Mouse (Mus musculus): ENCODE data around the gene Itgb3bp.
A peak's percentile ranks its signal among the peaks of the same experiment; 100 is the strongest.

Itgb3bp gene

GRCm38 (mm10) chr4:99934859-99935258 is 5.2 kb upstream of the Itgb3bp start:
- DNase-seq (ENCODE audit: low spot score in 2 of 2) = no peak

GRCm38 (mm10) chr4:99931807-99932206 is 2.2 kb upstream of the Itgb3bp start:
- DNase-seq (ENCODE audit: low spot score in 2 of 2) = no peak

GRCm38 (mm10) chr4:99931240-99931580 is 1.6 kb upstream of the Itgb3bp start:
- DNase-seq (ENCODE audit: low spot score in 2 of 2) = no peak

- DNase-seq (ENCODE audit: low spot score in 2 of 2) = peak in 1 of 2 experiments; percentile 30
Observed at GRCm38 (mm10) chr4:99930518-99931239, 1.1 kb upstream of the Itgb3bp start.

GRCm38 (mm10) chr4:99929149-99929612 is 432 bp downstream of the Itgb3bp start, which contains the start of gene Pgm1:
Gene Pgm1, plus strand, starts transcription at chr4:99929414.
- peak; percentile 71 to 87 for DNase-seq (ENCODE audit: low spot score in 2 of 2)

GRCm38 (mm10) chr4:99928521-99928920 is 1.1 kb downstream of the Itgb3bp start:
- DNase-seq (ENCODE audit: low spot score in 2 of 2) = no peak

GRCm38 (mm10) chr4:99926380-99926779 is 3.2 kb downstream of the Itgb3bp start:
- DNase-seq (ENCODE audit: low spot score in 2 of 2) = no peak

- no peak for DNase-seq (ENCODE audit: low spot score in 2 of 2)
Observed at GRCm38 (mm10) chr4:99913894-99914451, 15.6 kb downstream of the Itgb3bp start.

- DNase-seq (ENCODE audit: low spot score in 2 of 2) = no peak
Observed at GRCm38 (mm10) chr4:99882405-99882804, 47.2 kb downstream of the Itgb3bp start.

- DNase-seq (ENCODE audit: low spot score in 2 of 2) = no peak
Observed at GRCm38 (mm10) chr4:99881882-99882281, 47.7 kb downstream of the Itgb3bp start.

GRCm38 (mm10) chr4:99829094-99830073 is 100.2 kb downstream of the Itgb3bp start, which contains the start of gene Efcab7:
Gene Efcab7, plus strand, starts transcription at chr4:99829198.
- DNase-seq (ENCODE audit: low spot score in 2 of 2) = peak; percentile 77 to 79

- no peak for DNase-seq (ENCODE audit: low spot score in 2 of 2)
Observed at GRCm38 (mm10) chr4:99828739-99829093, 100.9 kb downstream of the Itgb3bp start.

- DNase-seq (ENCODE audit: low spot score in 2 of 2) = no peak
Observed at GRCm38 (mm10) chr4:99828337-99828736, 101.3 kb downstream of the Itgb3bp start.

GRCm38 (mm10) chr4:99816697-99817460 is 112.7 kb downstream of the Itgb3bp start:
- no peak for DNase-seq (ENCODE audit: low spot score in 2 of 2)

GRCm38 (mm10) chr4:99792365-99792764 is 137.2 kb downstream of the Itgb3bp start:
- DNase-seq (ENCODE audit: low spot score in 2 of 2) = no peak

GRCm38 (mm10) chr4:99773041-99773440 is 156.6 kb downstream of the Itgb3bp start:
- no peak for DNase-seq (ENCODE audit: low spot score in 2 of 2)

- peak in 1 of 2 experiments; percentile 3 for DNase-seq (ENCODE audit: low spot score in 2 of 2)
Observed at GRCm38 (mm10) chr4:99770555-99770954, 159.1 kb downstream of the Itgb3bp start.

- no peak for DNase-seq (ENCODE audit: low spot score in 2 of 2)
Observed at GRCm38 (mm10) chr4:99766753-99767152, 162.9 kb downstream of the Itgb3bp start.

- no peak for DNase-seq (ENCODE audit: low spot score in 2 of 2)
Observed at GRCm38 (mm10) chr4:99766303-99766702, 163.3 kb downstream of the Itgb3bp start.

GRCm38 (mm10) chr4:99752426-99752825 is 177.2 kb downstream of the Itgb3bp start:
- DNase-seq (ENCODE audit: low spot score in 2 of 2) = no peak

- DNase-seq (ENCODE audit: low spot score in 2 of 2) = no peak
Observed at GRCm38 (mm10) chr4:99739836-99740235, 189.8 kb downstream of the Itgb3bp start.

Measured in urinary bladder, postnatal 36 days (tissue).